Mouse (Mus musculus) cerebellum, postnatal 14 days (tissue): ENCODE measurements around the gene Fosb.

Experiments
- DNase-seq, 2 experiments: peaks; one replicate each; pipeline ENCODE4 v3.0.0; 2021; ENCODE audit warnings: mixed read lengths in 2 of 2

Gene Fosb

DNA sequence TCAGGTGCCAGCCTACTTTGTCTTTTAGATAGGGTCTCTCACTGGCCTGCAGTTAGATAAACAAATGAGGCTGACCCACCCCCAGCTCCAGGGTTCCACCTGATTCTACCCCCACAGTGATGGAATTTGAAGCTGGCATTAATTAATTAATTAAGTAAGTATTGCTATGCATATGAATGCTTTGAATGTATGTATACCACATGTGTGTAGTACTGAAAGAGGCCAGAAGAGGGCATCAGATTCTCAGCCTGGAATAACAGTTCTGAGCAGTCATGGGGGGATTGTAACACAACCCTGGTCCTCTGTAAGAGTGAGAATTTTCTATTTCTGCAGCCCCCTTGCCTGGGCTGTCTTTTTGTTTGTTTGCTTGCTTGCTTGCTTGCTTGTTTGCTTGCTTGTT, 18.6 kb upstream of the Fosb start:
- peak in 1 of 2 experiments; percentile 32 for DNase-seq

DNA sequence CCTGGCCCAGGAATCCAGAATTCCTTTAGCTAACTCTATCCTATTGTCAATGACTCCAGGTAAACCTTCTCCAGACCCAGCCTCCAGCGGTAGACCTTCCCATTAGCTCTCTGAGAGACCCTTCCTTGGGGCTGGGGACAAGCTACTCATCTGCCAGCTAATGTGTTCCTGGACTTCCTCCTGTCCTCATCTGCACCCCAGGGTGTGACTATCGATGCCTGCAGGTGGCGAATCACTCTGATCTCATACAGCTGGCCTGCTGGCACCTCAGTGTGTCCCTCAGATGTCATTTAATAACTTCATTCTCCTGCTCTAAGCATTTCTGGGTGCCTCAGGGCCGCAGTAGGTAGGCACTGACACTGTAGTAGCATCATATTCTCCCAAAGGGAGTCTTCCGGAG, 17.9 kb upstream of the Fosb start:
- DNase-seq: no peak

DNA sequence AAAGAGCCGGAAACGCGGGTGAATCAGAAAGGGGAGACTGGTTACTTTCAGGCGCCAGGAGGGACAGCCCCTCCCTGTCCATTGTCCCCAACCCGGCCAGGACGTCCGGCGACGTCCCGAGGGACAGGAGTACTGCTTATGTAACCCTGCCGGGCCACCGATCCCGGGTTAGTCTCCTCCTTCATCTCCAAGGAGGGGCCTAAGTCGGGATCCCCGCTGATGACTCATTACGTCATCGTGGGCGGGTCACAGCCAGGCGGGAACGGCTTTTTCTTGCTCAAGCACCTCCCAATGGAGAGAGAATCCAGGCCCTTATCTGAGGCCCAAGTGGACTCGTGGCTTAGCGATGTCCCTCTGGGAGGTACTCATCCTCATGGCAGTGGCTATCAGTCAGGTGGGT, 17.3 kb upstream of the Fosb start:
- DNase-seq: peak; percentile 74 to 81

DNA sequence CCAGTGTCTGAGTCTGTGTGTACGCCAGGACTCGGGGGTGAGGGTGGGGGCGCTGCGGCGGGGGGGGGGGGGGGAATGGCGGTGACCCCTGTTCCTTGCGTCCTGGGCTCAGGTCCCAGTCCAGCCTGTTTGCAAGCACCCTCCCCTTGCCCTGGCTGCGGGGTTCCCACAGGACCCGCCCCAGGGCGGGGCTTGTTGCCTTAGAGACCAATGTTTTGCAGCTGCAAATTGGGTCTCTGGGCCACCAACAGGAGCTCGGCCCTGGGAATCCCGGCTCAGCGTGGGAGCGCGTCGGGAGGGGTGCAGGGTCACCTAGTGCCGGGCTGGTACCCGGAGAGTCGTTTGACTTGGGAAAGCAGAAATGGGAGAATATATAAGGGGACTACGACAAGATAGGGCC, 16.5 kb upstream of the Fosb start:
- peak in 1 of 2 experiments; percentile 58 for DNase-seq

DNA sequence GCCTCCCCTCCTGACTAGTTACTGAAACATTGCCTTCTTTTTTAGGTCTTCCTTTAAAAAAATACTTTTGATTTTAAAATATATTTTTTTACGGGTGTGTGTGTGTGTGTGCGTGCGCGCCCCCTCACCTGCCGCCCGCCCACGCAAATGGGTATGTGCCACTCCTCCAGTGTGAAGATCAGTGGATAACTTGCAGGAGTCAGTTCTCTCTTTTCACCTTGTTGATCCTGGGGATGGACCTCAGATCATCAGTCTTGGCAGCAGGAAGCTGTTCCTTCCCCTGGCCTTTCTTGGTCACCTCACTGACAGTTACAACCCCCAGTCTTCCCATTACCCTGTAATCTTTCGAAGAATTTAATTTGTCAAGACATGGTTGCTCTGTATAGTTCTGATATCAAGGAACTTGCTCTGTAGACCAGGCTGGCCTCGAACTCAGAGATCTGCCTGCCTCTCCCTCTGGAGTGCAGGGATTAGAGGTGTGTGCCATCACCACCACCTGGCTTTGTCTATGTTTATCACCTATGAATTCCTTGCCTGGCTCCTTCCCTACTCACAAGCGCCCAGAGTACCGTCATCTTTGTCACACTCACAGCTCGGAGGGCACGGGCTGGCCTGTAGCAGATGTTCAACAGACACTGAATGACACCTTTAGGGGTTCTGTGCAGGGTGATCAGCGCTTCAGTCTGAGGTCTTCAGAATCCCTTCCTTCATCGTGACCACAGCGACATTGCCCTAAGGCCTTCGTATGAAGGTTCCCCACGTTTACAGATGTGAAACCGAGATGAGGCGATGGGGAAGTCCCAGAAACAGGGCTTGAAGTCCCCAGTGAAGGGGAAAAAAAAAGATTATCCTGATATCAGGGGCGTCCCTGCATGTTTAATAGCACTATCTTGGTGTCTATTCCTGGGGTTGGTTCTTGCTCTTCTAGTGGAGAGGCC, 15.7 kb upstream of the Fosb start:
- no peak for DNase-seq

DNA sequence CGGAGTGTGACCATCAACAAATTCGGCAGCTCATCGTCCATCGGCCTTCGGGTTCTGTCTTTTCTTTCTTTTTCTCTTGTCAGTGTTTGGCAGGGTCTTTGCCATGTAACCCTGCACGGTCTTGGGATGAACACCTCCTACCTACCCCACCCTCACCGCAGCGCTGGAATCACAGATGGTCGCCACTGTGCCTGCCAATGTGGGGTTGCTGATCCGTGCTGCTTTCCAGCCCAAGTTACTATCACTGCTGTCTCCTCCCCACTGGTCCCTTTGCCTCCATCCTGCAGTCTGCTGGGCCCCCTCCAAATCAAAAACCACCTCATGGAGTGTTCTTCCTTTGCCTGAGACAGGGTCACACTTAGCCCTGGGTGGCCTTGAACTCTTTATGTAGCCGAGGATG, 14.4 kb upstream of the Fosb start:
- DNase-seq: no peak

DNA sequence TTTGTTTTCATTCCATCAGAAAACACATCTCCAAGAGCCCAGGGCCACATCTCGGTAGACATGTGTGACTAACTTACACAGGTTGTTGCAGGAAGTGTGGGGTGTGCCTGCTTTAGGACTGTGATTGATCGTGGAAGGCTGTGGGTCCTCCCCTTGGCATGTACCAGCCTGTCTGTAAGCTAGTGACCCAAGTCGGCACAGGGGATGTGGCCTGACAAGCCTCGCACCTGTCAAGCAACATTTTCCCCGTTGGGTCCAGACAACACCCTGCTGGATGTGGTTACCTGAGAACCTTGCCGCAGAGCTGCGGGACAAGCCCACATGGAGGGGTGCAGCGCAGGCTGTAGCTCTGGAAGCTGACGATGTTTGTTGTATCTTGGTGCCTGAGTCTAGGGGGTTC, 12.6 kb upstream of the Fosb start:
- DNase-seq: no peak

DNA sequence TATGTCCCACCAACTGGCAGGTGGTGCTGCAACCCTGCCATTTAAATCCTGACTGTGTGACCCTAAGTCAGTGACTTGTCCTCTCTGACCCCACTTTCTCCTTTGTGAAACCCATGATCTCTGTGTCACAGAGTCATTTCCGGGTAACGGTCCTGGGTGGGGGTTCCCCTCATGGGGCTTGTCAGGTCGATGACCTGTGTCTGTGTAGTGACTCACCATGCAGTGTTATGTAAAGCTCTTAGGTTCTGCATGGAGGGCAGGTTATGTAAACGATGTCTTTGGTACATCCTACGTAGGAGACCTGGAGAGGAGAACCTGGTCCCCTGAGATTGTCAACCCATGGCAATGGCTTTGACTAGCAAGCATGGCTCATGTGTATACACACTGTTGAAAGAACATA, 11.6 kb upstream of the Fosb start:
- DNase-seq: no peak

DNA sequence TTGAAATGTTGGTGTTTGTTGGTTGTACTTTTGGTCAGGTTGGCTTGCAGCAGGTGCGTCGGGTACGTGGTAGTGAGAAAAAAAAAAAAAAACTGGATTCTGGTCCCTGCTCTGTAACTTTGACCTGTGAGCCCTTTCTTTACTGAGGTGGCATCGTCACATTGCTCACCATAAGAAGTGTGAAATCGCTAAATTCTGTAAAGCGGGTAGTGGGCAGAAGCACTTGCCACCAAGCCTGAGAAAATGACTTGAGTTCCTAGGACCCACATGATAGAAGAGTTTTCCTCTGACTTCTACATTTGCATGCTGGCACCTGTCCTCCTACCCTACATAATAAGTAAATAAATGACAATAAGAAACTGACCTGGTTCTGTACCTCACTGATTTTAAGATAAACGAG, 10.8 kb upstream of the Fosb start:
- DNase-seq: no peak

DNA sequence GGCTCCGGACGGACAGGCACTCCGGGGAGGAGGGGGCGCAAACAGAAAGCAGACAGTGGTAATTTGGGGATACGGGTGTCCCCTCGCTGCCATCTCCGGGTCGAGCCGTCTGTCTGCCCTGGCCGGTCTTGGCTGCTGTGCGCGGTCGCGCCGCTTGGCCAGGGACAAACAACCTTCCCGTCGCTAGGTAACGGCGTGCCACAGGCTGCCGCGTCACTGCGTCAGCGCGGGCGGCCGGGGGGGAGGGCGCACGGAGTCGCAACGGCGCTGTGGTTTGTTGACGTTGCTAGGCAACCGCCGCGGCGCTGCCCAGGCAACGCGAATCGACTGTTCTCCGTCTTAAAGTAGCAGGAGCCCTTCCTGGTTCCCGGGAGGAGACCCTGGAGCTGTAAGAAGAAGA, 10.1 kb upstream of the Fosb start:
- peak; percentile 96 for DNase-seq

DNA sequence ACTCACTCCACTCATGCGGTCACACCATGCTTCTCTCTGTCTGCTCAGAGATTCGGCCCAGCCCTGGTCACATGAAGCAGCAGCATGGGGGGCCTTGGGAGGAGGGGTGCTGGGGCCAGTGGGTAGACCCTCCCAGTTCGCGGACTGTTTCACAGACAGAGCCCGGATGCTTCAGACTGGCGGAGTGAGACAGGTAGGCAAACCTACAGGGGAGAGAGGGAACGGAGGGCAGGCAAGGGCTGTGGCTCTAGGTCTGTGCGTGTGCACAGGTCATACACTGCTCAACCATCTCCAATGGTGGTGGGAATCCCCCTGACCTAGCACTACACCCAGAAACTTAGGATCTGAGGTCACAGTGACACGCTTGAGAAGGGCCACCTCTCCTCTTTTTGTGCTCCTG, 9.6 kb upstream of the Fosb start:
- DNase-seq: no peak

DNA sequence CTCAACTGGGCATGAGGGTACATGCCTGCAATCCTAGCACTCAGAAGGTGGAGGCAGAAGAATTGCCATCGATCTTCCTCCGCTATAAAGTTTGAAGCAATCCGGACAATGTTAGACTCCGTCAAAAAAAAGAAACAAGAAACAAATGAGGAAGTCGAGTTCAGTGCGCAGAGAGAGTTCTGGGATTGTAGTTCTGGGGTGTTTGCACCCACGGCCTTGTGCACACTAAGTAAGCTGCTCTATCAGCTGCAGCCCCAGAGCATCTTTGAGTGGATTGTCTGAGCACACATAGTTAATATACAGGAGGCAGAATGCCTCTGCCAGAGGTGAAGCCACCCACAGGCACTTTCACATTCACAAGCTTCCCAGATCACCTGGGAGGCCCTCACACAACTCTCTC, 8.8 kb upstream of the Fosb start:
- DNase-seq: no peak

DNA sequence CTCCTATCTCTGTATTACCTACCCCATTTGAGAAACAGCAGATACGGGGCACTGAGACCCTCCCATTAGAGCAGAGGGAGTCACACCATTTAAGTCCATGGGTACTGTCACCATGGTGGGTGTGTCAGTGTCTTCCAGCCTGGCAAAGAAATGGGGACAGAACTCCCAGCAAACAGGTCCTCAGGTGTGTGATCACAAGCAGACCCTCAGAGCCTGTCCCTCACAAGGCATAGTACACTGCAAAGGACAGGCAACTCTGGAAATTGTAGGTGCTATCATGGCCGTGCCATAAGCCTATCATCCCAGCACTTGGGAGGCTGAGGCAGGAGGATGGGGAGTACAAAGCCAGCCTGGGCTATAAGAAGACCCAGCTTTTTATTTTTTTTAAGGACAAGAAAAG, 8.3 kb upstream of the Fosb start:
- DNase-seq: no peak

DNA sequence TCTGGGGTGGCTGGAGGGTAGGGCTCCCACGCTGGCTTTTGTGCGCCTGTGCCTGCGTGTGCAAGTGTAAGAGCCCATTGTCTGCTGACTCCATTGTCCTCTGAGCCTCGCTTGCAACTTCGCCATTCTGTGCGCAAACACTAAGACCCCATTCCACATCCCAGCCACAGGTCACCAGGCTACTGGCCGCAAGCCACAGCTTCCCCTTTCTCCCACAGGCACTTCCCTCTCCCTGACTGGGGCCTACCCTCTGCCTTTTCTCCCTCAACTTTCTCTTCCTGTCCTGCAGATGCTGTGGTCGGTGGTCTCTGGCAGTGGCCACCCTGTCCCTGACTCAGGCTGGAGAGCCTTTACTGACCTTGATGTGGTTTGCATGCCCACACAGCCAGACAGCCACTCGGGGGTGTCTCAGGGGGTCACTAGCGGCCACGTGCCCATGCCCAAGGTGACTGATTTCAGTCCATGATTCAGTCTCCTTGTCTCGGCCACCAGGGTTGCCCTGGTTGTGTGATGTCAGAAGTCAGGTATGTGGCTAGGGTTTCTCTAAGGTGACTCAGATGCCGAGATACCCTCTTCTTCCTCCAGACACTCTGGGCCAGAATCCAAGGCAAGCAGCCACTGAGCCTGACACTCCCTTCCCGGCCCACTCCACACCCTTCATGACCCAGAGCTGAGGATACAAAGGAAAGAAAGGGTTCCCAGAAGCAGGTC, 6.8 kb upstream of the Fosb start:
- DNase-seq: no peak

DNA sequence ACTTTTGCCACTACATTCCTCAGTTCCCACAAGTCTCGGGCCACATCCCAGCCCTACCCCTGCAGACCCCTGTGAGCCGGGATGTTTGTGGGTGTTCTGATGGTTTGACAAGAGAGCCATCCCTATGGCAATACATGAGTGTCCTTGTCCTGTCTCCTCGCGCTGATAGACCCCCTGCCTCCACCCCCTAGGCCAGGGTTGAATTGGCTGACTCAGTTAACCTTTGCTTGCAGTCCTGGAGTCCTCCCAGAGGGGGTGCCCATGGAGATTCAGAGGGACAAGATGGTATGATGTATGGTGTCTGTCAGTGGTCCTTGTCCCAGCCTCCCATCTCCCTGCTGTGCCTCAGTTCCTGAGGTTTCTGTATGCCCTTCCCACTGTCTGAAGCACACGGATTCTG, 4.2 kb upstream of the Fosb start:
- DNase-seq: no peak

DNA sequence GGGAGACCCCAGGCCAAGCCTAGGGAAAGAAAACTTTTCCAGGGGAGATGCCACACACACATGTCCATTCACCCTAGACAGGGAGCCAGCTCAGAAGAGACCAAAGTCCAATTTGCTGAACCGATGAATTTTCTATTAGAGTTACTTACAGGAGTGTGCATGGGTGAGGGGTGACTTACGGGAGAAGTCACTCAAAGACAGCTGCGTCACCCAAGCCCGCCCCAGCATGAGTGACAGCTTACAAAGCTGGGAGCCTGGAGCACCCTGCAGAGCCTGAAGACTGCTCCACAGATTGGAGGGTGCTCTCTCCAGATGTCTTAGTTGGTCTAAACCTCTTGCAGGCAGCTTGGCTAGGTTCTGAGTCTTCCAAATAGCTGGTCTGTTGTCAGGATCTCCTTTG, 2.1 kb upstream of the Fosb start:
- DNase-seq: no peak

DNA sequence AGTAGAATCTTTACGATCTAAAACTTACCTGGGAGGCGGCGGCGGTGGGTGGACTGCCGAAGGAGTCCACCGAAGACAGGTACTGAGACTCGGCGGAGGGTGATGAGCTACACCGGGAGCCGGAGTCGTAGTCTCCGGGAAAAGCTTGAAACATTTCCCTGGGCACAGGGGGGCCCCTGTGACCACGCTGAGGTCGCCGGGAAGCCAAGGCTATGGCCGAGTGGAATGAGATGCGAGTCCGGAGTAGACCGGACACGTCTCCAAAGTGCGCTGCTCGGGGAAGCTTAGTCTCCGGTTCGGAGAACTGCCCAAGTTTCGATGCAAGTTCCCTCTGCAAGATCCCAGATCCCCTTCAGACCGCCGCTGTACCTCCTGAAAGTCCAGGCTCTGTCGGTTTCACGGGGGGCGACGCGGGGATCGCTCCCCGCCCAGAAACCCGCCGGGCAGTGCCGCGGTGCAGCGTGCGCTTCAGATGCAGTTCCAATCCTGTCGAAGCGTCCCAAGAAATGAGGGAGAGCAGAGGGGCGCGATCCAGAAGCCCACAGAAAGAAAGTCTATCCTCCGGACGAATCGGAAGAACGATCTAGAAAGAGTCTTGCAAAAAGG, 470 bp downstream of the Fosb start:
- DNase-seq: no peak

DNA sequence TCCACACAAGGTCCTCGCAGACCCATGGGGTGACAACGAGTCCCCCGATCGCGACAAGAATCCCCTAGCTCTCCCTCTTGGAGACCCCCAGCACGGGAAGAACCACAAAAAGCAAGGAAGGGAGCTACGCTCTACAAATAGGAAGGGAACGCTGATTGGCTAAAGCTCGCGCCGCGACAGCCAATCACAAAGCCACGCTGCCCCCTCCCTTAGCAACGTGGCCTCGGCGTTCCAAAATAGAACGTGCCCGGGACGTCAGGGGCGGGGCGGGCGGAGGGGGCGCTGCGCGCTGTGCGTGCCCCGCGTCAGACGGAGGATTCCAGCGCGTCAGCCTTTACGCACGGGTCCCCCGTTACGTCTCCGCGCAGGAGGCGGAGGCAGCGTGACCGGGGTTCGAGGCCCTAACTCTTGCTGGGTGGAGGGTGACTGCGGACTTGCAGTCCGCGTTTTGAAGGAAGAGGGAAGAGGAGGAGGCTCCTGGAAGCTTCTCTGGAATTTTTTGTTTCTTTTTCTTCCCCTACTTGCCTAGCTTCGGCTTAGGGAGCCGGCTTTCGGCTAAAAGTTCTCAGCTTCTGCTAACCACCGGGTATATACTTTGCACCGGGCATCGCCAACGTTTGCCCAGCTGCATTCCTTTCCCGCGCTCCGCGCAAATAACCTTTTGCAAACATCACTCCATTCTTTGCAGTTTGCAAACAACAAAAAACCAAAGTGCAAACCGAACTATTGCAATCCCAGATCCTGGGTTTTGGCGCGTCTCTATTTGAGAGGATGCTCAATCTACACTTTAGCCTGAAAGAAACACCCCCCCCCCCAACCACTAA, 1.2 kb downstream of the Fosb start:
- DNase-seq: peak; percentile 97 to 98

DNA sequence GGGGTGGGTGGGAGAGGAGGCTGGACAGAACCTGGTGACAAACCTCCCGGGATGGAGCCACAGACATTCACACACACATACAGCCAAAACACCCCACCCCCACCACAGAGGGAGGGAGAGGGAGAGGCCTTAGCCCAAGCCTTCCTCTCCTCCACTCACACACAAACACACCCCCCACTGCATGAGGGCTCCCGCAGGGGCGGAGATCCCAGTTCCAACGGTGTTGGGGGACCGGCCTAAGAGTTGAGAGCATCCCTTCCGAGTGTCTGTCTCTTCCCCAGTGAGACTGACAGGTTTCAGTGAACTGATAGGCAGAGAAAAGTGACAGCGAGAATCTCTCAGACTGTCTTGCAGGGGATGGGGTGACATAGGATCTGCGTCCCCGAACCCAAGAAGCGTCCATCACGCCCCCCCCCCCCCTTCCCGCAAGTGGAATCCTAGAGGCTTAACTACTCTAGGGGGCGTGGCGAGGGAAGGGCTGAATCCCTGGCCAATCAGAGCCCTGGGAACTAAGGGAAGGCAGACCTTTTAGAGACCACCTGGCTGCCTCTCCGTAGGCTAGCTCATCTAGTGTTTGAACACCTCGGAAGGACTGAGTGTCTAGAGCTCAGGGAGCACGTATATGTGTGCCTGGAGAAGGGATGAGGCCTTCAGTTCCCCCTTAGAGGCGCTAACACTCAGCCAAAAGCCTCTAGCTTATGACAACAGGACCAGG, 2.0 kb downstream of the Fosb start:
- peak; percentile 85 to 89 for DNase-seq

DNA sequence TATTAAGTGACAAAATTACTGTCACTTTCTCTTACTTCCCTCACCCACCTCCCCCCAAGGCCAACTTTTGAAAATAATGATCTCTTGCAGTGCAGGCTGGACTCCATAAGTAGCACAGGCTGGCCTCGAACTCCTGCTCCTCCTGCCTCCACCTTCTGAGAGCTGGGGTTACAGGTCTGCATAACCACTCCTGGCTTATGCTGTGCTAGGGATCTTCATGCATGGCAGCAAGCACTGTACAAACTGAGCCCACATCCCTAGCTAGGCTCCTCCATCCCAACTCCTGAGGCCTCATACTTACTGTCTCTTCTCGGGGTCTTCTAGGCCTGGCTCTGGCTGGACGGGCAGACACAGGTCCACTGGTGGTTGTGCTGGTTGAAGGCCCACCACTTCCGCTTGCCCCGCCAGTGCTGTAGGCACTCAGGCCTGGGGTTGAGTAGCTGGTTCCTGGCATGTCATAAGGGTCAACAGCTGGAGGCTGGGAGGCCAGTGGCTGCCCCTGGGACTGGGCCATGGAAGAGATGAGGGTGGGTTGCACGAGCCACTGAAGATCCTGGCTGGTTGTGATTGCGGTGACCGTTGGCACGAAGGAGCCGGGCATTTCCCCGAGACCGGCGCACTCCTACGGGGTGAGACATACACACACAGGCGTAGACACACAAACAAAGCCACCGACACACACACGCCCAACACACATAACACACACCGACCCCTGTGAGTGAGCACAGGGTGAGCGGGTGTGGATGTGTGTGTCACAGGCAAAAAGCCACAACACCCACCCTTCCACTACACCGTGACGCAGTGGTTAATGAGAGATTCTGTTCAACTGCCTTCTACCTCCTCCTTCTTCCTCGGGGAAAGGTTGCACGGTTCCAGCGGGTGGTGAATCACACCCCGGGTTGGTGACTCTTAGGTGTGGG, 2.8 kb downstream of the Fosb start:
- DNase-seq: no peak
